Mouse (Mus musculus) adrenal gland, postnatal 14 days (tissue): ENCODE measurements at regions not wholly inside any gene's neighbourhood (a gene's known extent, or its start where the extent isn't known, plus 50 kb on each side); places are given as distances from the start of the nearest gene placed in this dataset.

ENCODE experiments used
- DNase-seq: peaks from one replicate; pipeline ENCODE4 v3.0.0; 2021; ENCODE audit warnings: mixed read lengths

- DNase-seq = no peak
Observed at GRCm38 (mm10) chr13:116243272-116243784, 66.2 kb downstream of the Isl1 start.

- no peak for DNase-seq
Observed at GRCm38 (mm10) chr13:116215101-116215500, 94.4 kb downstream of the Isl1 start.

GRCm38 (mm10) chr13:116213843-116214829 lies 95.4 kb downstream of the Isl1 start:
- no peak for DNase-seq

- no peak for DNase-seq
Observed at GRCm38 (mm10) chr13:116201177-116201920, 108.1 kb downstream of the Isl1 start.

- no peak for DNase-seq
Observed at GRCm38 (mm10) chr13:116187059-116187458, 122.4 kb downstream of the Isl1 start.

- no peak for DNase-seq
Observed at GRCm38 (mm10) chr13:116177781-116178180, 131.7 kb downstream of the Isl1 start.

- no peak for DNase-seq
Observed at GRCm38 (mm10) chr13:116174976-116175375, 134.5 kb downstream of the Isl1 start.

- DNase-seq = no peak
Observed at GRCm38 (mm10) chr13:116173866-116174265, 135.6 kb downstream of the Isl1 start.

- no peak for DNase-seq
Observed at GRCm38 (mm10) chr13:116143022-116143421, 166.5 kb downstream of the Isl1 start.

GRCm38 (mm10) chr13:116118664-116119063 lies 190.8 kb downstream of the Isl1 start:
- DNase-seq = no peak

- DNase-seq = no peak
Observed at GRCm38 (mm10) chr13:116111032-116111808, 198.3 kb downstream of the Isl1 start.

GRCm38 (mm10) chr13:116110578-116110977 lies 198.9 kb downstream of the Isl1 start:
- no peak for DNase-seq

GRCm38 (mm10) chr13:116087541-116088308 lies 221.8 kb downstream of the Isl1 start:
- no peak for DNase-seq

- no peak for DNase-seq
Observed at GRCm38 (mm10) chr13:116087140-116087539, 222.3 kb downstream of the Isl1 start.

GRCm38 (mm10) chr13:116056976-116057647 lies 252.4 kb downstream of the Isl1 start:
- DNase-seq = no peak

GRCm38 (mm10) chr13:116056112-116056652 lies 253.3 kb downstream of the Isl1 start:
- no peak for DNase-seq

- no peak for DNase-seq
Observed at GRCm38 (mm10) chr13:116036166-116036565, 273.3 kb downstream of the Isl1 start.

- DNase-seq = no peak
Observed at GRCm38 (mm10) chr13:116030152-116030720, 279.3 kb downstream of the Isl1 start.

GRCm38 (mm10) chr13:116028583-116028982 lies 280.9 kb downstream of the Isl1 start:
- no peak for DNase-seq

- DNase-seq = no peak
Observed at GRCm38 (mm10) chr13:116027147-116027546, 282.3 kb downstream of the Isl1 start.
